Mouse (Mus musculus): ENCODE measurements at regions not wholly inside any gene's neighbourhood (a gene's known extent, or its start where the extent isn't known, plus 50 kb on each side); places are given as distances from the start of the nearest gene placed in this dataset.

DNA sequence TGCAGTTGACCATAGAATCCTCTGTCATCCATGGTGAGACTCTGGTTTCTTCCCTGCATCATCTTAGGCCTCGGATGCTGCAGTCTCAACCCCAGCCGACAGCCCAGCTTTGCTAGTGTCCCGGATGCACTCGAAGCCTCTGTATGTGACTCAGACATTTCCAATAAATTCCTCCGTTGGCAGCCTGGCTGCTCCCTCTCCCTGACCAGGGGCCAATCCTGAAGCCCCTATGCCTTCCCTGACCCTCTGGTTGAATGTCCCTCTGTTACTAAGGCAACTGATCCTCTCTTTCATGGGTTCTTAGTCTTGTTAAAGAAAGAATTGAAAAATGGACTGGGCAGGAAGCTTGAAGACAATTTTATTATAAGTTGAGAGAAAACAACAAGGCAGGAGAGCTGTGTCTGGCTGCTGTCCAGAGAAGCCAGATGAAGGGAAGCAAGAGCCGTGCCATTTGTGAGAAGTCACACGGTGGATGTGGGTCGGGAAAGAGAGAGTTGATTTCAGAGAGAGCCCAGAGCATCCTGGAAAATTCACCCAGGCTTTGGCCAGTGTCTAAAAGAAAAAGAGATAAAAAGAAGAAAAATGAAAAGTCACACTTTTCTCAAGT is 131.2 kb downstream of the Matn1 start:
- Histone ChIP-seq H3K4me3 (replicated peaks) (no peak overlapping the region), H3K9me3 (ENCODE audit: control insufficient read depth, low read length) (no peaks in the 10 kb centered on the region), H3K36me3 (ENCODE audit: control insufficient read depth) (no peaks in the 10 kb centered on the region), H3K27me3 (ENCODE audit: control insufficient read depth) (no peaks in the 10 kb centered on the region), H3K4me1 (ENCODE audit: control insufficient read depth) (no peaks in the 10 kb centered on the region)
- TF ChIP-seq GATA1 (IDR thresholded peaks at IDR 0.05; ENCODE audit: low read length) (no peak), TAL1 (IDR thresholded peaks at IDR 0.05; ENCODE audit: low read length) (no peak)

DNA sequence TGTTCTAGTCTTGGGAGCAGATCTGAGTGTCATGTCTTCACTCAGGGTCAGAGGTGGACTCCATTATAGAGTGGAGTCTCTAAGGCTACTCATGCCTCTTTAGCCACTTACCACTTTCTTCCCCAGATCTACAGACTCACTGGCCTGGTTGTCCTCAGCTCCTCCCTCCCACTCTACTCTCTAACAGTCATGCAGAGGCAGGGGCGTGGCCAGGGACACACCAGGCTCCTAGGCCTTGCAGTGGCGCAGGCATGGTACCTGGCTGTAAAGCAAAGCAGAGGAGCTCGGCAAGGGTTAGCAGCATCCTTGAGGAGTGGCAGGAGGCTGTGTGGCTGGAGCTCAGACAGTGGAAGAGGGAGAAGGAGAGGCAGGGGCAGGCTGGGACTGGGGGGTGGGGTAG is 132.4 kb downstream of the Matn1 start:
- TF ChIP-seq GATA1 (IDR thresholded peaks at IDR 0.05; ENCODE audit: low read length) = no peak
- TF ChIP-seq TAL1 (IDR thresholded peaks at IDR 0.05; ENCODE audit: low read length) = no peak
- Histone ChIP-seq H3K36me3 (ENCODE audit: control insufficient read depth) (no peaks in the 10 kb centered on the region), H3K4me1 (ENCODE audit: control insufficient read depth) (no peaks in the 10 kb centered on the region), H3K27me3 (ENCODE audit: control insufficient read depth) (no peaks in the 10 kb centered on the region), H3K9me3 (ENCODE audit: control insufficient read depth, low read length) (no peaks in the 10 kb centered on the region), H3K4me3 (replicated peaks) (no peak overlapping the region)

DNA sequence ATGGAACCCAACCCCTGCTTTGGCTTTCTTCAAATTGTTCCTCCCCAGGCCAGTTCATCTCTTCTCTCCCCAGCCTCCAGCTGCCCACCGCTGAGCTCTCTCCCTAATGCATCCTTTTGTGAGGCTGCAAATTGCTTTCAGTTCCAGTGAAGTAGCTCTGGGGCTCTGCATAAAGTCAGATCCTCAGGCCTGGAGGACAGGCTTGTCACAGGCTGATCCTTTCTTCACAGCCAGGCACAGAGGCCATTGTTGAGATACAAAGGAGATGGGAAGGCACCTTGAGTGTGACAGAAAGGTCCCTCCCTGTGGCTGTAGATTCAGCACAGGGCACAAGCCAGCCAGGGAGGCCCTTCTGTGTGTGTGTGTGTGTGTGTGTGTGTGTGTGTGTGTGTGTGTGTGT is 135.9 kb downstream of the Matn1 start:
- TF ChIP-seq GATA1 (IDR thresholded peaks at IDR 0.05; ENCODE audit: low read length) = no peak
- no peak for TF ChIP-seq TAL1 (IDR thresholded peaks at IDR 0.05; ENCODE audit: low read length)
- H3K36me3 ChIP-seq (ENCODE audit: control insufficient read depth) = no peaks in the 10 kb centered on the region

DNA sequence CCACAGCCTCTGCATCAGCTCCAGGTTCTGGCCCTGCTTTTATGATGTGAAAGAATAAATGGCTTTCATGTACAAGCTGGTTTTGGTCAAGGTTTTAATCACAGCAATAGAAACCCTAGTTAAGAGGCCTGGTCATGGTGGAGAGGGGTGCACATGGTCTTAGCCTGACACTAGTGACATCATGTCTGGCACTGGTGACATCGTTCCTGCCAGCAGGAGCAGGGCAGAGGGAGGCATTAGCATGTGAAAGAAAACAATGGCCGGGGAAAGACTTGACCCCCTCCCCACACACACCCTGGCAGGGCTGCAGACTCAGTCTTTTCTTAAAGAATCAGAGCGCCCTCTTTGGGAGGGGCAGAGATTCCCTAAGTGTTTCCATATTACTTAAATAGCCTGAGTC is 139.2 kb downstream of the Matn1 start:
- Histone ChIP-seq H3K4me1 (ENCODE audit: control insufficient read depth) (no peaks in the 10 kb centered on the region), H3K27me3 (ENCODE audit: control insufficient read depth) (no peaks in the 10 kb centered on the region)
- TF ChIP-seq TAL1 (IDR thresholded peaks at IDR 0.05; ENCODE audit: low read length) (no peak), GATA1 (IDR thresholded peaks at IDR 0.05; ENCODE audit: low read length) (no peak)

More for the DNA sequence above, 135.9 kb downstream of the Matn1 start:
- Histone ChIP-seq H3K9me3 (ENCODE audit: control insufficient read depth, low read length) (no peaks in the 10 kb centered on the region), H3K4me1 (ENCODE audit: control insufficient read depth) (no peaks in the 10 kb centered on the region), H3K4me3 (replicated peaks) (no peak overlapping the region), H3K27me3 (ENCODE audit: control insufficient read depth) (no peaks in the 10 kb centered on the region)

GRCm38 (mm10) chr4:131097421-131097820 is 153.2 kb downstream of the Matn1 start:
- H3K36me3 ChIP-seq (ENCODE audit: control insufficient read depth) = no peaks in the 10 kb centered on the region
- no peaks in the 10 kb centered on the region for H3K4me1 ChIP-seq (ENCODE audit: control insufficient read depth)
- H3K4me3 ChIP-seq (replicated peaks) = no peak overlapping the region
- no peaks in the 10 kb centered on the region; the same call in 1 of the 2 replicates for H3K9me3 ChIP-seq (ENCODE audit: control insufficient read depth, low read length)
- H3K27me3 ChIP-seq (ENCODE audit: control insufficient read depth) = no peaks in the 10 kb centered on the region
- TF ChIP-seq TAL1 (IDR thresholded peaks at IDR 0.05; ENCODE audit: low read length) (no peak), GATA1 (IDR thresholded peaks at IDR 0.05; ENCODE audit: low read length) (no peak)

More for the DNA sequence above, 139.2 kb downstream of the Matn1 start:
- Histone ChIP-seq H3K36me3 (ENCODE audit: control insufficient read depth) (no peaks in the 10 kb centered on the region), H3K9me3 (ENCODE audit: control insufficient read depth, low read length) (no peaks in the 10 kb centered on the region), H3K4me3 (replicated peaks) (no peak overlapping the region)

DNA sequence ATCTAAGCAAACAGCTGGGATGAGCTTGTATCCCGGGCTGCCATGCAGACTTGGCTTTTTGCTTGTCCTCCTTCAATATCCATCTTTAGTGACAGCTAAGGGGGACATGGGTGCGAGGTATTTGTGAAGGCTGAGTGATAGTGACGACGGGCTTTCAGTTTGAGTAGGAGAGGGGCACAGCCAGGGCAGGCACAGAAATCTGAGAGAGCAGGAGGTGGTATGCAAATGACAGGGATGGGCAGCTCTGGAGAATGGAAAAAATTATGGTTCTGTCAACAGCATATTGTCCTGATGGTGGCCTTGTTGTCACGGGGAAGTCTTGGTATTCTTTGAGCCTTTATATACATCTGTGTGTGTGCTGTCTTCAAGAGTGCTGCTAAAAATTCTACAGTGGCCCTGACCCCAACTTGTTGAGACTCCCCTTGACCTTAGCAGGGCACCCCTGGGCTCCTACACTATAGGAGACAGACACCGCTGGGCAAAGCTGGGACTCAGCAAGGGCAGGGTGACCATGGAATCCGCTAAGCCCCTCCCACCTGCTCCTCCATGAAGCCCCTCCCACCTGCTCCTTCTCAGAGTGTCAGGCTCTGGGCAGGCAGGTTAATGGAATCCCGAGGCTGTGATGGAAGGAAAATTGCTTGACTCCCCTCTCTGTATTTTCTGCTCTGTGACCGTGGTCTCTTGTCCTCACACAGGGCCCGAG is 156.1 kb downstream of the Matn1 start:
- H3K9me3 ChIP-seq (ENCODE audit: control insufficient read depth, low read length) = no peaks in the 10 kb centered on the region; the same call in 1 of the 2 replicates

GRCm38 (mm10) chr4:131100796-131101156 is 156.6 kb downstream of the Matn1 start:
- no peak for TF ChIP-seq GATA1 (IDR thresholded peaks at IDR 0.05; ENCODE audit: low read length)
- TF ChIP-seq TAL1 (IDR thresholded peaks at IDR 0.05; ENCODE audit: low read length) = no peak
- no peaks in the 10 kb centered on the region for H3K36me3 ChIP-seq (ENCODE audit: control insufficient read depth)
- no peaks in the 10 kb centered on the region for H3K27me3 ChIP-seq (ENCODE audit: control insufficient read depth)
- H3K9me3 ChIP-seq (ENCODE audit: control insufficient read depth, low read length) = no peaks in the 10 kb centered on the region; the same call in 1 of the 2 replicates
- H3K4me1 ChIP-seq (ENCODE audit: control insufficient read depth) = no peaks in the 10 kb centered on the region
- H3K4me3 ChIP-seq (replicated peaks) = no peak overlapping the region

More for the DNA sequence above, 156.1 kb downstream of the Matn1 start:
- Histone ChIP-seq H3K27me3 (ENCODE audit: control insufficient read depth) (no peaks in the 10 kb centered on the region), H3K4me1 (ENCODE audit: control insufficient read depth) (no peaks in the 10 kb centered on the region), H3K36me3 (ENCODE audit: control insufficient read depth) (no peaks in the 10 kb centered on the region), H3K4me3 (replicated peaks) (no peak overlapping the region)
- TF ChIP-seq GATA1 (IDR thresholded peaks at IDR 0.05; ENCODE audit: low read length) (no peak), TAL1 (IDR thresholded peaks at IDR 0.05; ENCODE audit: low read length) (no peak)

DNA sequence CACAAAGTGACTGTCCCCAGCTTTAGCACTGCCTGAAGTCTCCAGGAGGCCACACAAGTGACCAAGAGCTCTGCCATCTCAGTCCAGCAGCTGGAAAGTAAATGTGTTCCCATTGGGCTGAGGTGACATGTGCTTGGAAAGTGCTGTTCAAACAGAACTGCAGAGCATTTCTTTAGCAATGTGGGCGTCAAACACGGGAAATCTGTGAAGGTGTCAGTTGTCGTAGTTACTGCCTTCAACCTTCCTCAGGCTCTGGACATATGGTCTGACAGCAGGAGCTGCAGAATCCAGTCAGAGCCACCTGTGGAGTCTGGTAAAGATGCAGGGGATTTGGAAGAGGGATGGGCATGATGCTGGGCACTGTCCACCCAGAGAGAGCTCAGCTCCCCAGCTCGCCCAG is 158.0 kb downstream of the Matn1 start:
- TF ChIP-seq TAL1 (IDR thresholded peaks at IDR 0.05; ENCODE audit: low read length) (no peak), GATA1 (IDR thresholded peaks at IDR 0.05; ENCODE audit: low read length) (no peak)
- Histone ChIP-seq H3K4me1 (ENCODE audit: control insufficient read depth) (no peaks in the 10 kb centered on the region), H3K36me3 (ENCODE audit: control insufficient read depth) (no peaks in the 10 kb centered on the region), H3K27me3 (ENCODE audit: control insufficient read depth) (no peaks in the 10 kb centered on the region), H3K9me3 (ENCODE audit: control insufficient read depth, low read length) (no peaks in the 10 kb centered on the region), H3K4me3 (replicated peaks) (no peak overlapping the region)

DNA sequence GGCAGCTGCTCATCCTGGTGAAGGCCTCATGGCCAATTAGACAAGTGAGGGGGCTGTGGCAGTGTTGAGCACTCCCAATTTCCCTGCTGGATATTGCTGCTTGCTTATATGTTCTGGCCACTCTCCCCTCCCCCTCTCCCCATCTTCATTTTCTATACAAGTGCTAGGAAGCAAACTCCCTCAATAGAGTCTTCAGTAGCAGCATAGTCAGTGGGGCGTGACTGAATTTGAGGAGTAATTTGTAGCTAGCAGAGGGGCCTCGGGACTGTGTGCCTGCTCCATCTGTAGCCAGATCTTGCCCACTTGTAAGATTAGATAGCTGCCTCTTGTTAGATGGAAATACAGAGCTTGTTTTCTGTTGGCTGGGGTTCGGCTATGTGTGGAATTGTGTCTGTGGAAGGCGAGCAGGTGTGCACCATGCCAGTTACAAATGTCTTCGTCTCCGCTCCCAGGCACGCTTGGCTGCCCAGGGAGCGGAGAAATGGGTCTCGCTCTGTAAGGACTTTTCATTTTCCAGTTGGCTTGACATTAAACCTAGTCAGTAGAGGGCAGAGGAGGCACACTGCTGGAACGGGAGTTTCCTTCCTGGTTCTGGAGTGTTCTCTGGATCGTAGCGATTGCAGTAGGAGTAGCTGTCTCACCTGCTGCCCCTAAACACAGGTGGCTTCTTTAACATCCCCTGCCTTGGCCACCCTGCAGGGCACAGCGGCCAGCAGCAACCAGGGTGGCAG is 163.1 kb downstream of the Matn1 start:
- Histone ChIP-seq H3K4me3 (replicated peaks) (no peak overlapping the region), H3K9me3 (ENCODE audit: control insufficient read depth, low read length) (no peaks in the 10 kb centered on the region), H3K4me1 (ENCODE audit: control insufficient read depth) (no peaks in the 10 kb centered on the region), H3K27me3 (ENCODE audit: control insufficient read depth) (no peaks in the 10 kb centered on the region), H3K36me3 (ENCODE audit: control insufficient read depth) (no peaks in the 10 kb centered on the region)
- TF ChIP-seq GATA1 (IDR thresholded peaks at IDR 0.05; ENCODE audit: low read length) (no peak), TAL1 (IDR thresholded peaks at IDR 0.05; ENCODE audit: low read length) (no peak)

All from erythroblast, embryonic 14.5 days (primary cell).